Mouse (Mus musculus): ENCODE results near the gene Apol7b. TPM values are rescaled to one million over a fixed set of nuclear protein-coding genes. Genes with fewer than 3 reads are reported as not detected.
"Not testable (repeated sequence)": the region's sequence is repeated elsewhere in the genome, so short reads cannot be mapped to it uniquely, and the experiment has no call there.

Apol7b gene
- total RNA-seq, 2 experiments from 2014 or later, result 0.33 TPM; not detected in 1

DNA sequence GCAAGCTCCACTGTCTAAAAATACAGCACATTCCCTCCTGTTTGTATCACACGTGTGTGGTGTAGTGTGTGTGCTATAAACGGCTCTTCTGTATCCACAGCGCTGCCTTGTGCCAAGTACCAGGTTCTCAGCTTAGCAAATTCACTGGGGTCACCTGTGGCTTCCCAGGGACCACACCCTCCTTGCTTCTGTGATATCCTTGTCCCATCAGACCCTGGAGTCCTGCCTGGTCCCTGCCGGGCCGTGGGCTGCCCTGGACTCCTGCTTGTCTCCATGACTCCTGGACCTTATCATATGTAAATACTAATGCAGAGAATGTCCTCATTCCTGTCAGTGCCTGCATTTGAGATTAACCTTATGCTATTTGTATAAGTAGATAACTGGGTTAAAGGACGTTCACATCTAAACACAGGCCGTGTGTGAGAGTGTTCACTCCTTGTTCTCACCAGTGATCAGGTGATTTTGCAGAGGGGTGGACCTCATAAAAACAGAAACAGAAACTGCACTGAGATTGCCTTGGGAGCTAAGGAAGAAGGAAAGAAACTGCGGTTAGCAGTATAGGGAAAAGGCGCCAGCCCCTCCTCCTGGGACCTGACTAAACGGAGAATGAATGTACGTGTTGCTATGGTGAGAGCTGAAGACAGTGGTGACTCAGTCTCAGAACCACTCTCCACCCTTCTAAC is 49.7 kb downstream of the Apol7b start:
- peak; percentile 39 to 61 for DNase-seq (ENCODE audit: low spot score in 2 of 2)
- intact Hi-C loops (cut with DNase I), result not testable (repeated sequence)

- intact Hi-C loops (cut with DNase I), result not testable (repeated sequence)
Measured at GRCm38 (mm10) chr15:77393832-77394231, 53.5 kb downstream of the Apol7b start.

GRCm38 (mm10) chr15:77387462-77387861 is 59.8 kb downstream of the Apol7b start:
- intact Hi-C loops (cut with DNase I), result no loop called here
- DNase-seq (ENCODE audit: low spot score in 2 of 2), result no peak

More at GRCm38 (mm10) chr15:77393832-77394231, 53.5 kb downstream of the Apol7b start:
- not testable (repeated sequence) for DNase-seq (ENCODE audit: low spot score in 2 of 2)

- intact Hi-C loops (cut with DNase I), result no loop called here
- DNase-seq (ENCODE audit: low spot score in 2 of 2), result no peak
Measured at GRCm38 (mm10) chr15:77384340-77385030, 62.8 kb downstream of the Apol7b start.

GRCm38 (mm10) chr15:77382880-77383279 is 64.4 kb downstream of the Apol7b start:
- no peak for DNase-seq (ENCODE audit: low spot score in 2 of 2)
- intact Hi-C loops (cut with DNase I), result no loop called here

DNA sequence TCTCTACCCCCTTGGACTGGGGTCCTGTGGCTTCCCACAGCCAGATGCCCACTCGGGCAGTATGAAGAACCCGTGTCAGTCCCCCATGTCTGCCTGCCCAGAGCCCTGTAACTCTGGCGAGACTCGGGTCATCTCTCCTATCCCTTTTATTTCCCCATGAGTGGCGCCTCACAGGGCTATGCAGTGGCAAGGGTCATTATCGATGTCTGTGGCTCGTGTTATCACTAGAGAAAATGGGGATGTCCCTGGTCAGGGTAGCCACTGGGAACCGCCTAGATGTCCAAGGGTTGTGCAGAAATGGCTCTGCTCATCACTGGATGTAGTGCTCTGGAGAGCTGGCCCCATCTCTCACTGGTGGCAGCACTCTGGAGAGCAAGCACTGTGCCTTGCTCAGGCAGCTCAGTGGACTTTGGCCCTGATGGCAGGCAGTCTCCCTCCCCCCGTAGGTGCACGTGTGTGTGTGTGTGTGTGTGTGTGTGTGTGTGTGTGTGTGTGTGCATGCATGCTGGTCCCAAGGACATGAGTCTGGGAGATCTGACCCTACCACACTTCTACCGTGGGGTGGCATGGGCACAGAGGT is 64.9 kb downstream of the Apol7b start:
- intact Hi-C loops (cut with DNase I), result no loop called here
- DNase-seq (ENCODE audit: low spot score in 2 of 2), result no peak

DNA sequence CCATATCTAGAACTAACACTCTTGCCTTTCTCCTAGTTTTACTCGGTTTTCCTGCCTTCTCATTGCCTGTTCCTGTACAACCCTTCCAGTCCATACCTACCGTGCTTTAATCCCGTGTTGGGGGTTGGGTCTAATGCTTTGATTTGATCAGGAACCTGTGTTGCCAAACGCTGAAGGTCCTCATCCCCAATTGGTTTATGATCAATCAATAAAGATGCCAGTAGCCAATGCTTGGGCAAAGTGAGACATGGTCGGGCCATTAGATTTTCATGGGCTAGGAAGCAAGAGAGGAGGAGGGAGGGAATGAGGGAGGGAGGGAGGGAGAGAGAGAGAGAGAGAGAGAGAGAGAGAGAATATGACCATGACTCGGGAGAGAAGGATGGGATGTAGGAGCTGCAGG is 65.8 kb downstream of the Apol7b start:
- no peak for DNase-seq (ENCODE audit: low spot score in 2 of 2)
- intact Hi-C loops (cut with DNase I), result no loop called here

GRCm38 (mm10) chr15:77379921-77380320 is 67.4 kb downstream of the Apol7b start:
- intact Hi-C loops (cut with DNase I), result no loop called here
- DNase-seq (ENCODE audit: low spot score in 2 of 2), result no peak

- no peak for DNase-seq (ENCODE audit: low spot score in 2 of 2)
- intact Hi-C loops (cut with DNase I), result no loop called here
Measured at GRCm38 (mm10) chr15:77377419-77377818, 69.9 kb downstream of the Apol7b start.

GRCm38 (mm10) chr15:77376920-77377319 is 70.4 kb downstream of the Apol7b start:
- no peak for DNase-seq (ENCODE audit: low spot score in 2 of 2)
- intact Hi-C loops (cut with DNase I), result no loop called here

Other genes with a start within 250 kb of the Apol7b start
- 100 to 1,000 TPM; 237 to 248 TPM for gene Rbfox2, start 140.5 kb downstream of the Apol7b start, total RNA-seq (2021)
- gene Apol7a, start 48.4 kb downstream of the Apol7b start, total RNA-seq (2021), result under 1 TPM; 0.48 to 0.68 TPM
- gene Apol9a, start 36.4 kb downstream of the Apol7b start, total RNA-seq (2021), result under 1 TPM in 1 of 2 experiments, not detected in 1; 0.23 TPM
- not detected for gene Apol10a, start 29.6 kb upstream of the Apol7b start, total RNA-seq (2021)
- gene Apol11a, start 60.8 kb upstream of the Apol7b start, total RNA-seq (2021), result not detected
- gene Apol7c, start 85.8 kb upstream of the Apol7b start, total RNA-seq (2021), result not detected
- not detected for gene 1700025B11Rik, start 114.4 kb upstream of the Apol7b start, total RNA-seq (2021)
- gene Apol10b, start 148.6 kb upstream of the Apol7b start, total RNA-seq (2021), result not detected
- not detected for gene Gm36245, start 151.8 kb upstream of the Apol7b start, total RNA-seq (2021)
- not detected for gene Apol11b, start 195.8 kb upstream of the Apol7b start, total RNA-seq (2021)